ENCODE assay signal across 15 mouse cellular contexts in the genomic region with DNA sequence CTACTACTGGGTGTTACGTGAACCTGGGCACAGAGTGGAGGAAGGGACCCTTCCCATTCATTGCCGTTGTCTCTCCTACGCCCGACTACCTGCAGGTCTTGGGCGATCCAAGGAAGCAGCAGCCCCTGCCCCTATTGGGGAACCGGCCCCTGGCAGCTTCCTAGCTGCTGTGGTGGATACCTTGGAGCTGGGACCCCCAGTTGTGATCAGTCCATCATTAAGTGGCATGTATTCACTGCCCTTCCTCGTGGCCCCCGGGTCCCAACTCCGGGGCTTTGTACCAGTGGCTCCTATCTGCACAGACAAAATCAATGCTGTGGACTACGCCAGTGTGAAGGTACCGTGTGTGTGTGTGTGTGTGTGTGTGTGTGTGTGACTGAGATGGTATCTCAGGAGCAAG. TPM values are rescaled to one million over a fixed set of nuclear protein-coding genes. Genes with fewer than 3 reads are reported as not detected.
DNase-seq lines count a peak whose midpoint lies in the region; ATAC-seq lines count a peak whose summit lies in the region.
"Had no signal": no experiment of that assay in that cellular context is flagged by ENCODE, and none has a peak within 500 bp of the region (broad histone marks: within the 10 kb centered on the region; RNA-seq: fewer than 3 reads in every experiment).

No protein-coding gene starts in this region.

- H3K27me3 ChIP-seq in heart, embryonic 14.5 days (ENCODE audit: control insufficient read depth, insufficient read depth, low read length): no peaks in the 10 kb centered on the region
- peaks cover 7% of the 10 kb centered on the region for H3K27me3 ChIP-seq in heart, embryonic 11.5 days (ENCODE audit: control insufficient read depth, insufficient read depth, low read length)
- no peaks in the 10 kb centered on the region for H3K27me3 ChIP-seq in neural tube, embryonic 12.5 days (replicated peaks)
- H3K27me3 ChIP-seq in neural tube, embryonic 15.5 days (replicated peaks): no peaks in the 10 kb centered on the region
- no peaks in the 10 kb centered on the region for H3K27me3 ChIP-seq in limb, embryonic 13.5 days
- H3K27me3 ChIP-seq in stomach, embryonic 16.5 days (ENCODE audit: control insufficient read depth, insufficient read depth, low read length): no peaks in the 10 kb centered on the region
- H3K27me3 ChIP-seq: forebrain, embryonic 12.5 days; lung, embryonic 15.5 days had no signal

- no peaks in the 10 kb centered on the region for H3K9me3 ChIP-seq in heart, embryonic 14.5 days (ENCODE audit: control insufficient read depth, low read length)
- no peaks in the 10 kb centered on the region for H3K9me3 ChIP-seq in heart, embryonic 11.5 days (replicated peaks; ENCODE audit: control insufficient read depth, low read length)
- no peaks in the 10 kb centered on the region for H3K9me3 ChIP-seq in neural tube, embryonic 12.5 days
- no peaks in the 10 kb centered on the region for H3K9me3 ChIP-seq in neural tube, embryonic 15.5 days (replicated peaks)
- H3K9me3 ChIP-seq in limb, embryonic 13.5 days: no peaks in the 10 kb centered on the region
- no peaks in the 10 kb centered on the region for H3K9me3 ChIP-seq in stomach, embryonic 16.5 days (replicated peaks; ENCODE audit: control insufficient read depth, low read length)
- H3K9me3 ChIP-seq: forebrain, embryonic 12.5 days; lung, embryonic 15.5 days; megakaryocyte, embryonic 14.5 days had no signal

- no peak overlapping the region for H3K4me2 ChIP-seq in heart, embryonic 14.5 days (ENCODE audit: low read length)
- no peak overlapping the region; the same call in 1 of the 2 replicates for H3K4me2 ChIP-seq in heart, embryonic 11.5 days
- H3K4me2 ChIP-seq in neural tube, embryonic 12.5 days (replicated peaks): peak overlapping the region; percentile 22; the same call in 1 of the 2 replicates
- no peak overlapping the region for H3K4me2 ChIP-seq in neural tube, embryonic 15.5 days
- peak overlapping the region; percentile 39 for H3K4me2 ChIP-seq in limb, embryonic 13.5 days (replicated peaks)
- 0 out of 2 replicates have a peak overlapping the region, but pooled peaks have one; percentile 7 for H3K4me2 ChIP-seq in stomach, embryonic 16.5 days (ENCODE audit: low read depth, low read length)
- H3K4me2 ChIP-seq: hindbrain, embryonic 14.5 days had no signal

- H3K36me3 ChIP-seq in heart, embryonic 14.5 days (ENCODE audit: control insufficient read depth, insufficient read depth, low read length): 0 out of 2 replicates have a peak, but pooled peaks cover 2% of the 10 kb centered on the region
- H3K36me3 ChIP-seq in heart, embryonic 11.5 days (ENCODE audit: control insufficient read depth, insufficient read depth, low read length): no peaks in the 10 kb centered on the region; the same call in 1 of the 2 replicates
- H3K36me3 ChIP-seq in neural tube, embryonic 12.5 days: no peaks in the 10 kb centered on the region
- H3K36me3 ChIP-seq in neural tube, embryonic 15.5 days: no peaks in the 10 kb centered on the region
- H3K36me3 ChIP-seq in limb, embryonic 13.5 days: no peaks in the 10 kb centered on the region
- no peaks in the 10 kb centered on the region for H3K36me3 ChIP-seq in stomach, embryonic 16.5 days (ENCODE audit: control insufficient read depth, insufficient read depth, low read length)
- H3K36me3 ChIP-seq: forebrain, embryonic 12.5 days; lung, embryonic 15.5 days had no signal

- H3K4me3 ChIP-seq in heart, embryonic 14.5 days (ENCODE audit: control insufficient read depth in 1 of 2, insufficient read depth in 1 of 2, low read depth in 1 of 2, low read length in 2 of 2): no peak overlapping the region
- H3K4me3 ChIP-seq in heart, embryonic 11.5 days (ENCODE audit: low read depth, low read length): no peak overlapping the region
- no peak overlapping the region for H3K4me3 ChIP-seq in neural tube, embryonic 12.5 days
- no peak overlapping the region for H3K4me3 ChIP-seq in neural tube, embryonic 15.5 days (replicated peaks)
- 0 out of 2 replicates have a peak overlapping the region, but pooled peaks have one; percentile 4 for H3K4me3 ChIP-seq in limb, embryonic 13.5 days
- no peak overlapping the region for H3K4me3 ChIP-seq in stomach, embryonic 16.5 days (replicated peaks; ENCODE audit: low read length)
- H3K4me3 ChIP-seq: forebrain, embryonic 12.5 days; lung, embryonic 15.5 days; megakaryocyte, embryonic 14.5 days had no signal

- no peak for DNase-seq in adipocyte (ENCODE audit: low spot score)
- DNase-seq: layer of hippocampus, adult 9-11 months; right cerebral cortex, postnatal 14 days; thymus, postnatal 25 days had no signal

- 0 out of 2 replicates have a peak overlapping the region, but pooled peaks have one; percentile 22 for H3K9ac ChIP-seq in heart, embryonic 14.5 days (ENCODE audit: low read length)
- H3K9ac ChIP-seq in heart, embryonic 11.5 days (ENCODE audit: low read depth, low read length): no peak overlapping the region
- H3K9ac ChIP-seq in neural tube, embryonic 12.5 days: no peak overlapping the region
- H3K9ac ChIP-seq in neural tube, embryonic 15.5 days (replicated peaks): no peak overlapping the region
- H3K9ac ChIP-seq in limb, embryonic 13.5 days: no peak overlapping the region
- H3K9ac ChIP-seq in stomach, embryonic 16.5 days (ENCODE audit: low read length): 0 out of 2 replicates have a peak overlapping the region, but pooled peaks have one; percentile 10
- H3K9ac ChIP-seq: forebrain, embryonic 12.5 days; hindbrain, embryonic 14.5 days; lung, embryonic 15.5 days had no signal

- WGBS in heart, embryonic 14.5 days: 72% methylated on average over 11 of the region's 11 CpGs
- 65% methylated on average over 11 of the region's 11 CpGs for WGBS in heart, embryonic 11.5 days (ENCODE audit: insufficient replicate concordance)
- WGBS in neural tube, embryonic 12.5 days: 72% methylated on average over 11 of the region's 11 CpGs
- 74% methylated on average over 11 of the region's 11 CpGs for WGBS in neural tube, embryonic 15.5 days
- 67% methylated on average over 11 of the region's 11 CpGs for WGBS in limb, embryonic 13.5 days
- 68% methylated on average over 11 of the region's 11 CpGs for WGBS in stomach, embryonic 16.5 days

- peaks cover 35 to 63% of the 10 kb centered on the region in 2 experiments for H3K4me1 ChIP-seq in heart, embryonic 14.5 days (ENCODE audit: control insufficient read depth in 2 of 2, insufficient read depth in 2 of 2, low read length in 2 of 2)
- peaks cover 57% of the 10 kb centered on the region for H3K4me1 ChIP-seq in heart, embryonic 11.5 days (ENCODE audit: control insufficient read depth, insufficient read depth, low read length)
- H3K4me1 ChIP-seq in neural tube, embryonic 12.5 days: peaks cover 66% of the 10 kb centered on the region
- peaks cover 80% of the 10 kb centered on the region for H3K4me1 ChIP-seq in neural tube, embryonic 15.5 days
- peaks cover 84% of the 10 kb centered on the region for H3K4me1 ChIP-seq in limb, embryonic 13.5 days
- peaks cover 68% of the 10 kb centered on the region for H3K4me1 ChIP-seq in stomach, embryonic 16.5 days (ENCODE audit: control insufficient read depth, insufficient read depth, low read length)

- H3K27ac ChIP-seq in heart, embryonic 14.5 days (replicated peaks in 1 of 2; ENCODE audit: control insufficient read depth in 1 of 2, insufficient read depth in 1 of 2, low read depth in 2 of 2, low read length in 2 of 2): no peak overlapping the region
- no peak overlapping the region for H3K27ac ChIP-seq in heart, embryonic 11.5 days (ENCODE audit: low read depth, low read length)
- H3K27ac ChIP-seq in neural tube, embryonic 12.5 days: no peak overlapping the region
- H3K27ac ChIP-seq in neural tube, embryonic 15.5 days (replicated peaks): no peak overlapping the region
- no peak overlapping the region; the same call in 1 of the 2 replicates for H3K27ac ChIP-seq in limb, embryonic 13.5 days
- H3K27ac ChIP-seq in stomach, embryonic 16.5 days (ENCODE audit: low read length): no peak overlapping the region
- H3K27ac ChIP-seq: forebrain, embryonic 12.5 days; hindbrain, embryonic 14.5 days had no signal

- no peak for ATAC-seq in heart, embryonic 14.5 days (ENCODE audit: insufficient number of reproducible peaks, insufficient read depth, low FRiP score, low read depth)
- ATAC-seq in heart, embryonic 11.5 days (replicated peaks; ENCODE audit: insufficient number of reproducible peaks, low FRiP score, low TSS enrichment): no peak
- no peak for ATAC-seq in neural tube, embryonic 12.5 days (ENCODE audit: low FRiP score, low read depth)
- ATAC-seq in neural tube, embryonic 15.5 days (ENCODE audit: low FRiP score): no peak
- no peak for ATAC-seq in limb, embryonic 13.5 days (ENCODE audit: low FRiP score, low read depth)
- no peak for ATAC-seq in stomach, embryonic 16.5 days (ENCODE audit: insufficient read depth, low FRiP score)
- ATAC-seq: activated CD4-positive, CD25-positive, alpha-beta regulatory T cell, adult 4 months had no signal

RNA-seq across cellular contexts. Expression of a gene that starts 1.8 kb away (rescaled TPM):
- polyA plus RNA-seq in heart, embryonic 14.5 days (2014; fragmentation: Nextera tagmentation; extraction: Ambion mirVana): 59.0 and 66.4 TPM in 2 replicates
- 77.0 and 80.4 TPM in 2 replicates for polyA plus RNA-seq in heart, embryonic 11.5 days (2014; fragmentation: Nextera tagmentation; extraction: Ambion mirVana)
- 358 and 362 TPM in 2 replicates for polyA plus RNA-seq in neural tube, embryonic 12.5 days (2016; fragmentation: Nextera tagmentation; extraction: Ambion mirVana)
- 185 and 222 TPM in 2 replicates for polyA plus RNA-seq in neural tube, embryonic 15.5 days (2015; fragmentation: Nextera tagmentation; extraction: Ambion mirVana)
- polyA plus RNA-seq in limb, embryonic 13.5 days (2015; fragmentation: Nextera tagmentation; extraction: Ambion mirVana): 129 and 137 TPM in 2 replicates
- 39.4 and 42.5 TPM in 2 replicates for polyA plus RNA-seq in stomach, embryonic 16.5 days (2015; fragmentation: Nextera tagmentation; extraction: Ambion mirVana)

RNA-seq across cellular contexts. Expression of a gene that starts 3.8 kb away (rescaled TPM):
- polyA plus RNA-seq in heart, embryonic 14.5 days (2014; fragmentation: Nextera tagmentation; extraction: Ambion mirVana): 55.9 and 57.5 TPM in 2 replicates
- 41.2 and 41.9 TPM in 2 replicates for polyA plus RNA-seq in heart, embryonic 11.5 days (2014; fragmentation: Nextera tagmentation; extraction: Ambion mirVana)
- polyA plus RNA-seq in neural tube, embryonic 12.5 days (2016; fragmentation: Nextera tagmentation; extraction: Ambion mirVana): 34.6 and 38.0 TPM in 2 replicates
- 73.2 and 77.0 TPM in 2 replicates for polyA plus RNA-seq in neural tube, embryonic 15.5 days (2015; fragmentation: Nextera tagmentation; extraction: Ambion mirVana)
- 73.3 and 75.5 TPM in 2 replicates for polyA plus RNA-seq in limb, embryonic 13.5 days (2015; fragmentation: Nextera tagmentation; extraction: Ambion mirVana)
- 49.5 and 50.4 TPM in 2 replicates for polyA plus RNA-seq in stomach, embryonic 16.5 days (2015; fragmentation: Nextera tagmentation; extraction: Ambion mirVana)

RNA-seq across cellular contexts. Expression of a gene that starts 4.0 kb away (rescaled TPM):
- polyA plus RNA-seq in heart, embryonic 14.5 days (2014; fragmentation: Nextera tagmentation; extraction: Ambion mirVana): 6.6 and 7.1 TPM in 2 replicates
- polyA plus RNA-seq in heart, embryonic 11.5 days (2014; fragmentation: Nextera tagmentation; extraction: Ambion mirVana): 4.7 and 5.0 TPM in 2 replicates
- polyA plus RNA-seq in neural tube, embryonic 12.5 days (2016; fragmentation: Nextera tagmentation; extraction: Ambion mirVana): 5.7 and 6.0 TPM in 2 replicates
- 10.0 and 13.6 TPM in 2 replicates for polyA plus RNA-seq in neural tube, embryonic 15.5 days (2015; fragmentation: Nextera tagmentation; extraction: Ambion mirVana)
- polyA plus RNA-seq in limb, embryonic 13.5 days (2015; fragmentation: Nextera tagmentation; extraction: Ambion mirVana): 20.1 and 20.5 TPM in 2 replicates
- 28.3 and 35.8 TPM in 2 replicates for polyA plus RNA-seq in stomach, embryonic 16.5 days (2015; fragmentation: Nextera tagmentation; extraction: Ambion mirVana)

RNA-seq across cellular contexts. Expression of a gene that starts 13.2 kb away (rescaled TPM):
- 22.8 and 24.8 TPM in 2 replicates for polyA plus RNA-seq in heart, embryonic 14.5 days (2014; fragmentation: Nextera tagmentation; extraction: Ambion mirVana)
- polyA plus RNA-seq in heart, embryonic 11.5 days (2014; fragmentation: Nextera tagmentation; extraction: Ambion mirVana): 23.2 and 27.7 TPM in 2 replicates
- 31.0 and 32.7 TPM in 2 replicates for polyA plus RNA-seq in neural tube, embryonic 12.5 days (2016; fragmentation: Nextera tagmentation; extraction: Ambion mirVana)
- 20.5 and 24.9 TPM in 2 replicates for polyA plus RNA-seq in neural tube, embryonic 15.5 days (2015; fragmentation: Nextera tagmentation; extraction: Ambion mirVana)
- polyA plus RNA-seq in limb, embryonic 13.5 days (2015; fragmentation: Nextera tagmentation; extraction: Ambion mirVana): 48.2 and 51.2 TPM in 2 replicates
- polyA plus RNA-seq in stomach, embryonic 16.5 days (2015; fragmentation: Nextera tagmentation; extraction: Ambion mirVana): 43.4 and 44.3 TPM in 2 replicates

RNA-seq across cellular contexts. Expression of a gene that starts 14.4 kb away (rescaled TPM):
- polyA plus RNA-seq in heart, embryonic 14.5 days (2014; fragmentation: Nextera tagmentation; extraction: Ambion mirVana): 0.30 and 0.46 TPM in 2 replicates
- 0.25 and 0.46 TPM in 2 replicates for polyA plus RNA-seq in heart, embryonic 11.5 days (2014; fragmentation: Nextera tagmentation; extraction: Ambion mirVana)
- 0.52 and 0.66 TPM in 2 replicates for polyA plus RNA-seq in neural tube, embryonic 12.5 days (2016; fragmentation: Nextera tagmentation; extraction: Ambion mirVana)
- polyA plus RNA-seq in neural tube, embryonic 15.5 days (2015; fragmentation: Nextera tagmentation; extraction: Ambion mirVana): 1.1 and 1.4 TPM in 2 replicates
- 0.57 and 1.0 TPM in 2 replicates for polyA plus RNA-seq in limb, embryonic 13.5 days (2015; fragmentation: Nextera tagmentation; extraction: Ambion mirVana)
- 0.19 and 0.26 TPM in 2 replicates for polyA plus RNA-seq in stomach, embryonic 16.5 days (2015; fragmentation: Nextera tagmentation; extraction: Ambion mirVana)
- polyA plus RNA-seq: activated CD4-positive, CD25-positive, alpha-beta regulatory T cell, adult 4 months had no signal

Comparison
In these comparisons a context has a peak if more than half of its experiments do, and no peak if none do; other contexts are left out.
1. H3K4me2 ChIP-seq: peak in neural tube, embryonic 12.5 days (single experiment), limb, embryonic 13.5 days (single experiment) and stomach, embryonic 16.5 days (single experiment); none in heart, embryonic 14.5 days (single experiment), heart, embryonic 11.5 days (single experiment) and neural tube, embryonic 15.5 days (single experiment).
2. H3K9ac ChIP-seq: peak in heart, embryonic 14.5 days (single experiment) and stomach, embryonic 16.5 days (single experiment); none in heart, embryonic 11.5 days (single experiment), neural tube, embryonic 12.5 days (single experiment), neural tube, embryonic 15.5 days (single experiment) and limb, embryonic 13.5 days (single experiment).